Mouse (Mus musculus) T-helper 2 cell (primary cell): ENCODE results near the gene Fdps.

Experiments
- in situ Hi-C: fragments of 300-600 bp; cut with MboI, MseI; formaldehyde crosslinking; loops from one replicate; pipeline ENCODE4 v1.15.1; 2025; ENCODE audit warnings: high pct_unique_total_duplicates

Fdps gene

DNA sequence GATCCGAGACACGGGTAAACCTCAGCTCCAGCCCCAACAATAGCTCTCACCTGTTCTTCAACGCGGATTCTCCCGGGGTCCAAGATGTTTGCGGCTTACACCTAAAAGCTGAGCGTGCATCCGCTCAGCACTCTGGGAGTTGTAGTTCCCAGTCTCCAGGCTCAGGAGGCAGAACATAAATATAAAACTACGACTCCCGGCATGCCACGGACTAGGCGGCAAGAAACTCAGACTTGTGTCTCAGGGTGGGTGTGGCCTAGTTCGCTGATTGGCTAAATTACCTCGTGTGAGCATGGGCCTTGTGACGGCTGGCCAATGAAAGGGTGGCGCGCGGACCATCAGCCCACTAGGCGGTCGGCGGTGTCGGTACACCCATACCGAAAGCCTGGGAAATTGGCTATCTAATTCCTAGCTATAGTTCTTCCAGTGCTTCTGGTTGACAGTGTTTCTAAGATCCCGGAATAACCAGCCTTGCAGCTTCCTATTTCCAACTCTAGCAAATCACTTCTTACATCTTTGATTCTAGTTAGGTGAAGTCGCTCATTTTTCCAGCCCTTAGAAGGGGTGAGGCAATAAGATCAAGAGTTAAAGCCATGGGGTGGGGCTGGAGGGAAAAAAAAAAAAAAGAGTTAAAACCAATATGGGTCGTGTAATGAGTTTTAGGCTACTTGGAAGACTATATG is at the start of gene Fdps:
Fdps (minus strand) TSS at position 148 of the 683 bp plus-strand sequence.
- in situ Hi-C loops: no loop called here

DNA sequence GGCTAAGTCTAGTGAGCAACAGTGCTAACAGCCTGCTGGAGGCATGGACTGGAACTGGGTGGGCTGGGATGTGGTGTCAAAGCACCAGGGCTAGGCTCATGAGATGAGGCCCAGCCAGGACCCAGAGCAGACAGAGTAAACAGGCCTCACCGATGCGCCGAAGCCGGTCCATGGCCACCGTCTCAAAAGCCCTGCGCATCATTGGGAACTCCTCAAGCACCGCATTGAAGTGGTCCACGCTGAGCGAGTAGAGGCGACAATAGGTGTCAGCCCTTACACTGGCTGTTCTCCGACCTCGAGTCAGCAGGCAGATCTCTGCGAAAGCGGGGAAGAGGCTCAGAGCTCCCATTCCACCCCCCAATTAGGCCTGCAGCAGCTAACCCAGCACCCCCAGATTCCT is 46.8 kb upstream of the Fdps start:
- in situ Hi-C loops: no loop called here

DNA sequence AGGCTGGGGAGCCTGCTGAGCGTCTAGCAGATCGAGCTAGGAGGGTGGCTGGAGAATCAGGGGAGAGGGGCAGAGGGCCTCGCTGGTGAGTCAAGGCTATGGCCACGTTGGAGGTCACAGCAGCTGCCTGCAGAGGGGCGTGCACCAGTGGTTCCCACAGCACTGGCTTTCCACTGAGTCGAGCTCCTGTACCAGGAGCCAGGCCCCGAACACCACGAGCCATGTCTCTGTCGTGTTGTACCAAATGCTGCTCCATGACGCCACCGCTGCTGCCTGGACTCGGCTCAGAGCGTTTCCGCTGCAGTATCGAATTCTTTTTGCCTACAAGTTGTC is 46.2 kb upstream of the Fdps start:
- in situ Hi-C loops: no loop called here

DNA sequence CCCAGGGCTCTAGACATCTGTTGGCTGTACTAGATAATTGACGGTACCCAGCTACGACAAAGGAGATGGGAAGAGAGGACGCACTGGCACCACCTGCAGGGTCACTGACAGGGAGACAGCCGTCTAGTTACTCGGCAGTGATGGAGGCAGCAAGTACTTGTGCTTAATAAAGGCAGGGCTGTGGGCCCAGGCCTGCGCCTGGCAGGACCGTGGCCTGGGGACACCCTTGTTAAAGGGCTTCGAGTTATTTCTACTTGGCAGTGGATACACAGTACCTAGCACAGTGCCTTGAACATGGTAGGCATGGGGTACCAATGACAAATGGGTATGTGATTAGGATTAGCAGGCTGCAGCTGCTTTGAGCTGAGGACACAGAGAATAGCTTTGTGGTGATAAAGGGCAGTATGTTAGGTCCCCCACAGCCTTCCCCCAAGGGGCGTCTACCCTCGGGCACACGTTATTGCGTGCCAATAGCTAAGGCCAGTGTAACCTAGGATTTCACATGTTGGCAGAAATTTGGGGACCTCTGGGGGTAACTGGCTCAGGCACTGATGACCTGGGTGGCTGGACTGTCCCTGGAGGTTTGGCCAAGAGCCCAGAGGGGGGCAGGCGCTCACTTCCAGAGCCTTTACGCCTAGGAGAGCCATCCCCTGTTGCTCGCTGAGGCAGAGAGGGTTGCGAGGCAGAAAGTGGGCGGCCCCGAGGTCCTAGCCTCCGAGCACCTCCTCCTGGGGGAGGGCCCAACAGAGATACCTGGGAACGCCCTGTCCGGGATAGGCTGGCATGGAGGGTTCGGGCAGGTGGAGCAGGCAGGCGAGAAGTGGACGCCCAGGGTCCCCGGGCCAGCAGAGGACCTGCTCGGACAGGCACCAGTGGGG is 45.6 kb upstream of the Fdps start:
- in situ Hi-C loops: no loop called here

DNA sequence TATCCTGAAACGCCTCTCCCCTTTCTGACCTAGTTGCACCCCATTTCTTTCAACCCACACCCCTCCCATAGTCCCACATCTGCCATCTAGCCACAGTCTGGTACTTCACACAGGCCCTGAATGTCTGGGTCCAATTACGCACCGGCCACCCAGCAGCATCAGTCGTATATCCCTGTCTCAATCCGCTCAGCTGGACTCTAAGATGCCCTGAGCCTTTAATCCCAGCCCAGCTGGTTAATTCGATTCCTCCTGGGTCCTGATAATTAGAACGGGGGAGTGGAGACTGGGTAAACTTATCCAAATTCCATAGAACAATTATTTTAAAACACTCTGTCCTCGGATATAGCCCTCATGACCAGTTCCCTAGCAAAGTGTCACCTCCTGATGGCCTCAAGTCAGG is 43.8 kb upstream of the Fdps start:
- in situ Hi-C loops: no loop called here

DNA sequence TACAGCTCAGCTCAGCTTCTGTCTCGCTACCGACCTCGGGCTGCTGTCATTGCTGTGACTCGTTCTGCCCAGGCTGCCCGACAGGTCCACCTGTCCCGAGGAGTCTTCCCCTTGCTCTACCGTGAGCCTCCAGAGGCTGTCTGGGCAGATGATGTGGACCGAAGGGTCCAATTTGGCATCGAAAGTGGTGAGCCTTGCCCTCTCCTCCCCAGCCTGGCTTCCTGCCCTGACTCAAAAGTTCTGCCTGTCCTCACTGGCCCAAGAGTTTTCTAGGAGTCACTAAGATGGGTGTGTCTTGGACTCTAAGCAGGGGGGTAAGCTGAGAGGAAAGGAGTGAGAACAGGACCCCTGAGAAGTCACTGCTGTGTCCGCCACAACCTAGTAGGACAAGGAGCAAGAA is 43.1 kb upstream of the Fdps start:
- in situ Hi-C loops: no loop called here

DNA sequence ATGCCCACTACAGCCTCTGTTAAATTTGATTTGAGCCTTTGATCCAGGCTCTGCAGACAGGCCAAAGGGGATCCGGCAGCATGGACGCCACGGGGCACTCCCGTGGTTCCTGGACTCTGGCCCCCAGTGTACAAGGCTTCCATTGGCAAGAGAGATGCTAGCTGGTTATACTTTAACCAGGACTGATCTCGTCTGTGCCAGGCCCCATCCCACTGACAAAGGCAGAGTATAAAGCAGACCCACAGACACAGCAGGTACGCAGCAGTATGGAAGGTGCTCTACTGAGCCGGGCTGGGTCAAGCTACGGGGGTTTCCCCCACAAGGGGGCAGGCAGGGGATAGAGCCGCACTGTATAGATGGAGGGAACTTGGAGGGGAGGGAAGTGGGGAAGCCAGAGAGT is 34.6 kb upstream of the Fdps start:
- in situ Hi-C loops: no loop called here

DNA sequence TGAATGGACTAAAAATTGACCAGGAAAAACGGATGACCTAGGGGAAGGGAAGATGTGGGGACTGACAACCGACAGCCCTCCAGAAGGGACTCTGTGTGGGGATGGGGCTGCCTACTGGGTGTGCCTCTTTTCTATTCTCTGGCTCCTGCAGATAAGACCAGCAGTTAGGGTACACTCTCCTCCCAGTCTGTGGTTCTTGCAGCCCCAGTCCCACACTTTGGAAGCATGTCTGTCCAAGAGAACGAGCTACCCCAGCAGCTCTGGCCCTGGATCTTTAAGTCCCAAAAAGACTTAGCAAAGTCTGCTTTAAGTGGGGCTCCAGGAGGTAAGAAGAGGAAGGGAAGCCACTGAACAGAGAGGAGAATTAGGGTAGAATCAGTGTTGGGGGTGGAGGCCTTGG is 34.2 kb upstream of the Fdps start, which contains the start of gene Pklr:
Pklr (plus strand) TSS at position 185 of the 400 bp plus-strand sequence.
- in situ Hi-C loops: no loop called here

DNA sequence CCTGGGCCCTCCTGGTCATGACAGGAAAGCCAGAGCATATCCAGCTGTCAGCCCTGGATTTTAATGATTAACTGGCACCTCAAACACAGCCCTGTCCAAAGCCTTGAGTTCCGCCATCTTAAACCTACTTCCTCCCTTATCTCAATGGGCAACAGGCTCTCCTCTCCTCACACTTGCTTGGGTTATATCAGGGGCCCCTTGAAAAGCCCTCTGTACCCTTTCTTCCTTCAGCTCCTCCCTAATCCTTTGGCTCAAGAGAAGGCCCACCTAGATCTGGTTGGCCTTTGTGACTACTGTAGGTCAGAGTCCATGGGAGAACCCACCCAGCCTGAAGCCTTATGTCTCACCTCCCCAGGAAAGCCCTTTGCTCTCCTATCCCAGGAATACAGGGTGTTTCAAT is 32.0 kb upstream of the Fdps start:
- in situ Hi-C loops: no loop called here

DNA sequence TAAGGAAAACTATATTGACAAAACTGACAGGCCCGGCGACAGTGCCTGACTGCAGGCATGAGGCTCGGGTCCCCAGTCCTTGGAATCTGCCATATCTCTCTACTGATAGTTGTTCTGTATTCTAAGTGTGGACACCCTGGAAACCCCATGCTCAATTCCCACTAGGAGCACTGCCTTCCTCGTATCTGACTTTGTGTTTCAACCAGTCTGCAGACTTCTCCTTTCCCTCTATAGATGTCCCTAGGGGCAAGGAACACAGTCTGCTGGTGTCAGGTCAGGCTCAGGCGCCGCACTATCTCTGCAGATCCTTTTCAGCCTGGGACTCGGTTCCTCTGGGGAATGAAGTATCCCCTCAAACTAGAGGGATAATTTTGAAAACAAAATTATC is 31.3 kb upstream of the Fdps start:
- in situ Hi-C loops: no loop called here

DNA sequence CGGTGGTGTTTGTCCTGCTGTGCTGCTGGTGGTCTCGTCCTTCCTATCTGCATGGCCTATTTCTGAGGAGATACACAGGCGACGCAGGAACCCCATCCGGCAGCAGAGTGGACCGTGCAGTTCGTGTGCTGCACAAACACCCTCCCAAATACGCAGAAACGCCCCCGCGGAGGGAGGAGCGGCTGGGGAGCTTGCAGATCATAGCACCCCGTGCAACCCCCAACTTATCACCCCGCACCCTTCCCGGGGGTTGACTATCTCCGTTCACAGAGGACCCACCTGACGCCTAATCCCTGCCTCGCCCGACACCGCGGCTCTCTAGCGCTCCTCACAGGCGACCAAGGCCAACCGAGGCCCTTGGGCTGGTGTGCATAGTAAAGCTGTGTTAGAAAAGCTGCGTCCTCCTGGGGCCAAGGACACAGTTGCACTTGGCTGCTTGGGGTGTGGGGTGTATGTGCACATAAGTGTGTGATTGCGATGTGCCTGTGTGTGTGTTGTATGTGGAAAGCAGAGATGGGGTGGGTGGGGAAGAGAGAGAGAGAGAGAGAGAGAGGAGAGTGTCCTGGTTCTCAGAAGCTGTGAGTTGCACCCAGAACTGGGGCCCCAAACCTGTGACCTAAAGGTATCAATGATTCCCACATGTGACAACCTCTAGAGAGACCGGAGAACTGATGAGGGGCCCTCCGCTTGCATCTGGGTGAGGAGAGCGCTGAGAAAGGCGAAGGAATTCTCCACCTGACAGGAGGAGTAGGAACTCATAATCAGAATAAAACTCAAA is 30.7 kb upstream of the Fdps start:
- in situ Hi-C loops: no loop called here

DNA sequence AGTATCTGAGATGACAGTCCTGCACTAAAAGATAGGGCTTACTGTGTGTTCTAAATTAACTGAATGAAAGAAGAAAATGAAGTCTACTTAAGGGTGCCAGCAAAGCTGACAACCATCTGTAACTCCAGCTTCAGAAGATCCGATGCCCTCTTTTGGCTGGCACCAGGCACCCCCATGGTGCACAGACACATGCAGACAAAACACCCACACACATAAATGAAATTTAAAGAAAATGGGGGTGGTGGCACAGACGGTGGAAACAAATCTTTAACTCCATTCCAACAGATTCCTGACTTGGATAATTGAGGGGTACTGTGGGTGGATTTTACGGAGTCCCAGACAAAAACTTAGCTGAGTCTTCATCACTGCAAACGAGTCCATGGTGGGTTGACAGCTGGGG is 30.1 kb upstream of the Fdps start:
- in situ Hi-C loops: no loop called here

DNA sequence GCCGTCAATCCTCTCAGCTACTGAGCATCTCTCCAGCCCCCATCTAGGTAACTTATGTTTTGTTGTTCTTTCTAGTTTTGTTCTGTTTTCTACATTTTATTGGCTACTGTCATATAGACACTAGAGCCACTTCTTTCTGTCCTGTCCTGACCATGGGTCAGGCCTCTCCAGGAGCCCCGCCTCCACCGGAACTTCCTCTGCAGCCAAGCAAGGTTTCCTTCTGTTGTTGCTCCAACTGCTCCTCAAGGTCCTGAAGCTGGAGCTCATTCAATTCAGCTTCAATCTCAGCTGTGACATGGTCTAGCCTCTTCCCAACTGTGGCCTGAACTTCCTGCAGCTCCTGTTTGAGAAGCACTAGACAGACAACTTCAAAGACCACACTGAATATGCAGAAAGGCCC is 28.1 kb upstream of the Fdps start:
- in situ Hi-C loops: no loop called here

DNA sequence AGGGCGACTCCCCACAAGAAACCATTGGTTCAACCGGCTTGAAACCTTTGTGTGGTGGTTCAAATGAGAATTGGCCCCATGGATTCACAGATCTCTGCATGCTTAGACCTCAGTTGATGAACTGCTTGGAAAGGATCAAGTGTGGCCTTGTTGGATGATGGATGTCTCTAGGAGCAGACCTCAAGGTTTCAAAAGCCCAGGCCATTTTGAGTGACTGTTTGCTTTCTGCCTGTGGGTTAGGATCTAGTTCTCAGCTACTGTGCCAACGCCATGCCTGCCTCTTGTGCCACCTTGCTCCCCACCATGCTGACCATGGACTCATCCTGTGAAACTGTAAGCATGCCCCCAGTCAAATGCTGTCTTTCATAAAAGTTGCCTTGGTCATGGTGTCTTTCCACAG is 24.2 kb upstream of the Fdps start:
- in situ Hi-C loops: no loop called here

DNA sequence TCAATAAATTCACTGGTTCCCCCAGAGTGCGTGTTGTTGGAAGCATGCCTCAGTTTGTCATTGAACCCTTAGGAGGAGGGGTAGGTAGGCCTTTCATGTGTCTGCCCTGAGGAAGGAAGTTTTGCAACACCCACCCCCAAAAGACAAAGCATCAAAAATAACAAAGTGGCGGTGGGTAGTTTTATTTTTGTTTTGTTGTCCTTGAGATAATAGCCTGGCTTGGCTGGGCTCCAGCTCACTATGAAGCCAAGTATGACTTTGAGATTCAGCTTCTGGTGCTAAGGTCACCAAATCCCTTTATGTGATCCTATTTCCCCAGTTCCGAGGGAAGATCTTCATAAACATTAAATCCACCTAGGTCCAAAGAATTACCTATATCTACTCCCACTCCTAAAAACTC is 22.5 kb upstream of the Fdps start:
- in situ Hi-C loops: no loop called here

DNA sequence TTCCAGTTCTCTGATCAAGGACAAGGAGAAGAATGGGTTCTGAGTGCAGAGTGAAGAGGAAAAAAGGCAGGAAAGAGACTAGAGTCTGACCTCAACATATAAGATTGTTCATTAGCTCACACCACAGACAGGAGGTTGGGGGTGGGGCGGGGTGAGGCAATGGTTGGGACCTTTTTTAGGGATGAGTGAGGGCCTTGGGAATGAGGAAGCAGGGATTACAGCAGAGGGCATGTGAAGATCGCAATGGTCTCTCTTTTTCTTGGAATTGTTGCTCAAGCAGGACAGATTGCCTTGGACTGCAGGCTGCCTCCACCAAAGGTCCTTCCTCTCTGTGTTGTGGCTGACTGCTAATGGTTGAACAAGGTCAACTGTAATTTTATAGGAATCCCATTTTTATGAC is 21.6 kb upstream of the Fdps start:
- in situ Hi-C loops: no loop called here

DNA sequence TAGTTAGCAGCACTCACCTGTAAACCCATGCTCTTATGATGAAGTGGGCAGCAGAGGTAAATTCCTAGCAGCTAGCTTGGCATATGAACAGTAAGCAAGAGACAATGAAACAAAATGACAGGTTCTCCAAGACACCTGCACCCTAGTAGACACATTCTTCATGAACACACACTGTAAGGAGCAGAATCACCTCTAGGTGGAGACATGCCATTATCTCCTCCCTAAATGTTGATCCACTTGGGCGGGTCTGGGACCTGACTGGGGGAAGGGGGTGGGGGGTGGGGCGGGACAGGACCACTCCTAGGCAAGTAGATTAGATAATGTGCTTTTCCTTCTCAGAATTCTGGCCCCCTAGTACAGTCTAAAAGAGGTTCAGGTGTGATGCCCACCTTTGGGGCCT is 13.8 kb upstream of the Fdps start:
- in situ Hi-C loops: loop anchor here (5.0 kb wide), 1 partner anchor 42 kb away; no protein-coding TSS in a partner anchor

DNA sequence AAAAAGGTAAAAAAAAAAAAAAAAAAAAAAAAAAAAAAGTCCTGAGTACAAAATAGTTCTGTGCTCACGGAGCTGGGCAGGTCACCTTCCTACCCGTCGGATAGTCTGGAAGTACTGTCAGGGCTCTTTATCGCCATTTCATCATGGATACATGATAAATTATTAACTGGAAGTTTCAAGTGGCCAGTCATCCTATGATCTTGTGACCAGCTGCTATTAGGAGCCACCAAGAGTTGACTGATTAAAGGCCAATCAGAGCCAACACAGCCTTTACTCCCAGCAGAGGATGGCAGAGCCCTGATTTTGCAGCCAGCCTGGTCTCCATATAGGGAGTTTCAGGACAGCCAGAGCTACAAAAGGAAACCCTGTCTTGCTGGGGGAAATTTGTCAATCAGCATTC is 11.3 kb upstream of the Fdps start:
- in situ Hi-C loops: no loop called here

DNA sequence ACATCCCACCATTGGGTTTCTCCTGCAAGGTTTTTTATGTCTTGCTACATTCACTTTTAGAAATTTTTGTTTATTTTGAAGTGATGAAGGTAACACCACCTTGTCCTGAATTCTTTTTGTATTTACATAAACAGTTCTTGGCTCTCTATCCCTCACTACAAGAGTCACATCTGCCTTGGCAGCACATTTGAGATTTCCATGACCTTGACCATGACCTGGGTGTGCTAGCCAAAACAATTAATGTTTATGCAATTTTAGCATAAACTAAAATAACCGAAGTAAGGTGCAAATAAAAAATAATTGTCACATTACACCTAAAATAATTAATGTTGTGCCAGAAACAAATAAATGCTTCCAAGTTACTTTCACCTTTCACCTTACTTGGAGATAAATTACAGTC is 6.4 kb upstream of the Fdps start:
- in situ Hi-C loops: no loop called here

DNA sequence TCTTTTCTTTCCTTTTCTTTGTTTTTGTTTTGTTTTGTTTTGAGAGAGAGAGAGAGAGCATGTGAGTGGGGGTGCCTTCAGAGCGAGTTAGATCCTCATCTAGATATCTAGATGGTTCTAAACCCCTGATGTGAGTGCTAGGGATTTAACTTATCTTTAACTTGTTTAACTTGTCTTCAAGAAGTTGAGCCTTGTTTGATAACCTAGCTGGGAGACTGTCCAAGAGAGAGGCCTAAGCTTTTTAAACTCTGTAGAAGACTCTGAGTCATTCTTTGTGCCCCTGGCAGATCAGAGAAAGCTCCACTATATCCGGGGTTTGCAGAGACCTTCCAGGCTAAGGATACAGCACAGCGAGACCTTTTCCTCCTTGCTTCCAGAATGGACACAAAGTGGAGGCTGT is 5.8 kb upstream of the Fdps start:
- in situ Hi-C loops: no loop called here

DNA sequence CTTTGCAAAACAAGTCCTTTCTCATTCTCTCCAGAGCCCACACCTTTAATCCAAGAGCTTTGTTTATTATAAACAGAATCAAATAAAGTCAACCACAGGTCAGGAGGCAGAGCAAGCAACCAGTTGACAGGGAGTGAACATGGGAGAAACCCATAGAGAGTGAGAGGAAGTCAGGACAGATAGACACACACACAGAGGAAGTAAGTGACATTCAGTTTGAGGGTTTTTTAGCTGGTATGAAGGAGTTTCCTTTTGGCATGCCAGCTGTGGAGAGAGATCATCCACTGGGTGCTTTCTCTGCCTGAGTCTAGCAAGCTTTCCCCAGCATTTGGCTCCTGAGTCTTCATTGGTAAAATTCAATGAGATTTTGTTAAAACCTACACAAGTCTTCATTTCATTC is 5.1 kb upstream of the Fdps start:
- in situ Hi-C loops: no loop called here

DNA sequence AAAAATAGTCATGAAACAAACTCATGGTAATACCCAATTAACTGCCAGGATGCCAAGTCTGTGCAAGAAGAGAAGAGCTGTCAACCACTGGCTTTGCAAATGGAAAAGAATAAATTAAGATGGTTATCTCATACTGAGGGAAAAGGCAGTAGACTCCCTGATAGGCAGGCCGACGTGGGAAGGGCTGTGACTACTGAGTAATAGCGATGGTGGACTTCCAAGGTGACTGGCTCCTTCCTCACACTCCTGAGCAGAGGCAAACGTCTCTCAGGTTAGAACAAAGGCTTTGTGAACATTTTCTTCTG is 1.5 kb upstream of the Fdps start:
- in situ Hi-C loops: no loop called here
